Mouse (Mus musculus) layer of hippocampus, adult 9-11 months (tissue): ENCODE data around the gene Tns1.
A peak's percentile ranks its signal among the peaks of the same experiment; 100 is the strongest.

Source experiments
- DNase-seq: peaks from one replicate; pipeline ENCODE4 v3.0.0; 2022

Gene Tns1

GRCm38 (mm10) chr1:73951178-73951577 lies 173.1 kb downstream of the Tns1 start:
- no peak for DNase-seq

- no peak for DNase-seq
Observed at GRCm38 (mm10) chr1:73948757-73949156, 175.5 kb downstream of the Tns1 start.

- no peak for DNase-seq
Observed at GRCm38 (mm10) chr1:73947525-73948304, 176.5 kb downstream of the Tns1 start.

- no peak for DNase-seq
Observed at GRCm38 (mm10) chr1:73946701-73947100, 177.5 kb downstream of the Tns1 start.

GRCm38 (mm10) chr1:73944393-73944792 lies 179.9 kb downstream of the Tns1 start:
- peak; percentile 92 for DNase-seq

GRCm38 (mm10) chr1:73943667-73944289 lies 180.5 kb downstream of the Tns1 start:
- DNase-seq = peak; percentile 66

GRCm38 (mm10) chr1:73943255-73943654 lies 181.0 kb downstream of the Tns1 start:
- DNase-seq = peak; percentile 41

GRCm38 (mm10) chr1:73942243-73942642 lies 182.0 kb downstream of the Tns1 start:
- no peak for DNase-seq

- DNase-seq = no peak
Observed at GRCm38 (mm10) chr1:73941697-73942096, 182.6 kb downstream of the Tns1 start.

GRCm38 (mm10) chr1:73940491-73941204 lies 183.6 kb downstream of the Tns1 start:
- no peak for DNase-seq

- no peak for DNase-seq
Observed at GRCm38 (mm10) chr1:73938597-73938996, 185.7 kb downstream of the Tns1 start.

- no peak for DNase-seq
Observed at GRCm38 (mm10) chr1:73937805-73938204, 186.4 kb downstream of the Tns1 start.

GRCm38 (mm10) chr1:73936537-73936936 lies 187.7 kb downstream of the Tns1 start:
- DNase-seq = no peak

- no peak for DNase-seq
Observed at GRCm38 (mm10) chr1:73935442-73936080, 188.7 kb downstream of the Tns1 start.

GRCm38 (mm10) chr1:73933146-73933490 lies 191.1 kb downstream of the Tns1 start:
- DNase-seq = no peak

GRCm38 (mm10) chr1:73932421-73933145 lies 191.7 kb downstream of the Tns1 start:
- DNase-seq = no peak

GRCm38 (mm10) chr1:73931851-73932250 lies 192.4 kb downstream of the Tns1 start:
- no peak for DNase-seq

- no peak for DNase-seq
Observed at GRCm38 (mm10) chr1:73930411-73931134, 193.7 kb downstream of the Tns1 start.

- no peak for DNase-seq
Observed at GRCm38 (mm10) chr1:73929952-73930329, 194.3 kb downstream of the Tns1 start.

GRCm38 (mm10) chr1:73929211-73929951 lies 194.9 kb downstream of the Tns1 start:
- no peak for DNase-seq

- no peak for DNase-seq
Observed at GRCm38 (mm10) chr1:73928385-73928784, 195.9 kb downstream of the Tns1 start.
